Mouse (Mus musculus) neural tube, embryonic 11.5 days (tissue): Measurements from ENCODE around the gene Gstm5. TPM values are rescaled to one million over a fixed set of nuclear protein-coding genes. Genes with fewer than 3 reads are reported as not detected.
A peak's percentile ranks its signal among the peaks of the same experiment; 100 is the strongest.
"Not testable (repeated sequence)": the region's sequence is repeated elsewhere in the genome, so short reads cannot be mapped to it uniquely, and the experiment has no call there.

ENCODE experiments used
- ATAC-seq: fragments of 200-750 bp; cut with Nextera tagmentation; 2 replicates; pipeline ENCODE4 v1.8.0; 2017; ENCODE audit warnings: moderate number of reproducible peaks, mild to moderate bottlenecking, moderate TSS enrichment, moderate library complexity; ENCODE audit not compliant: insufficient read depth, low FRiP score, low TSS enrichment
- DNase-seq: peaks from one replicate; pipeline ENCODE4 v3.0.0-alpha.2; 2015; ENCODE audit warnings: low spot score
- H3K27ac ChIP-seq: fragments of 300-500 bp; sonication (generic); 2 replicates; pipeline ENCODE4 v1.5.1; 2014; ENCODE audit warnings: low read depth, mild to moderate bottlenecking, low read length
- H3K27me3 ChIP-seq: fragments of 300-500 bp; sonication (generic); 2 replicates; pipeline ENCODE4 v1.6.1; 2014; ENCODE audit warnings: mild to moderate bottlenecking, low read length, mixed read lengths; ENCODE audit not compliant: control insufficient read depth, insufficient read depth
- H3K36me3 ChIP-seq: fragments of 300-500 bp; sonication (generic); 2 replicates; pipeline ENCODE4 v1.6.1; 2014; ENCODE audit warnings: mild to moderate bottlenecking, low read length, moderate library complexity, mixed read lengths; ENCODE audit not compliant: control insufficient read depth, insufficient read depth
- H3K4me1 ChIP-seq: fragments of 300-500 bp; sonication (generic); 2 replicates; pipeline ENCODE4 v1.6.1; 2014; ENCODE audit warnings: low read length, mixed read lengths; ENCODE audit not compliant: control insufficient read depth, insufficient read depth
- H3K4me2 ChIP-seq: fragments of 300-500 bp; sonication (generic); 2 replicates; pipeline ENCODE4 v1.6.1; 2014; ENCODE audit warnings: low read depth, mild to moderate bottlenecking, moderate library complexity
- H3K4me3 ChIP-seq: fragments of 300-500 bp; sonication (generic); 2 replicates; pipeline ENCODE4 v1.5.1; 2014; ENCODE audit warnings: low read depth, low read length
- H3K9ac ChIP-seq: fragments of 300-500 bp; sonication (generic); 2 replicates; pipeline ENCODE4 v1.6.1; 2014; ENCODE audit warnings: mild to moderate bottlenecking, low read length
- H3K9me3 ChIP-seq: fragments of 300-500 bp; sonication (generic); 2 replicates; pipeline ENCODE4 v1.6.1; 2016; ENCODE audit warnings: low read length; ENCODE audit not compliant: control insufficient read depth
- WGBS: fragments of 180-500 bp; shearing (Covaris S2); extraction: QIAGEN DNeasy Blood & Tissue Kit; methylation state at CpG from one replicate; pipeline ENCODE4 v1.1.7; 2014; 5-methylcytosine and 5-hydroxymethylcytosine counted together
- polyA plus RNA-seq: library from polyadenylated mRNA; unstranded; fragments of >200 nt; fragmentation: Nextera tagmentation; extraction: Ambion mirVana; gene quantifications from 2 replicates; pipeline ENCODE4 v1.2.1, GENCODE M21; 2014

Gstm5 gene
- polyA plus RNA-seq, 1 experiment from 2014 or later = 210 TPM

- Histone ChIP-seq H3K27ac (no peak overlapping the region), H3K4me2 (no peak overlapping the region), H3K9me3 (no peaks in the 10 kb centered on the region), H3K4me3 (no peak overlapping the region), H3K9ac (no peak overlapping the region), H3K36me3 (no peaks in the 10 kb centered on the region), H3K4me1 (peaks cover 11% of the 10 kb centered on the region; the same call in 1 of the 2 replicates), H3K27me3 (no peaks in the 10 kb centered on the region)
- no peak for ATAC-seq
- DNase-seq = no peak
- 88% methylated on average over 17 of the region's 17 CpGs for WGBS
Observed at GRCm38 (mm10) chr3:107853232-107854181, 42.1 kb upstream of the Gstm5 start.

- Histone ChIP-seq H3K27me3 (no peaks in the 10 kb centered on the region), H3K4me2 (no peak overlapping the region), H3K36me3 (no peaks in the 10 kb centered on the region), H3K9ac (no peak overlapping the region), H3K9me3 (no peaks in the 10 kb centered on the region), H3K27ac (no peak overlapping the region), H3K4me3 (no peak overlapping the region), H3K4me1 (peaks cover 7% of the 10 kb centered on the region; the same call in 1 of the 2 replicates)
- 74% methylated on average over 13 of the region's 13 CpGs for WGBS
- no peak for ATAC-seq
- DNase-seq = no peak
Observed at GRCm38 (mm10) chr3:107855368-107855767, 40.3 kb upstream of the Gstm5 start.

DNA sequence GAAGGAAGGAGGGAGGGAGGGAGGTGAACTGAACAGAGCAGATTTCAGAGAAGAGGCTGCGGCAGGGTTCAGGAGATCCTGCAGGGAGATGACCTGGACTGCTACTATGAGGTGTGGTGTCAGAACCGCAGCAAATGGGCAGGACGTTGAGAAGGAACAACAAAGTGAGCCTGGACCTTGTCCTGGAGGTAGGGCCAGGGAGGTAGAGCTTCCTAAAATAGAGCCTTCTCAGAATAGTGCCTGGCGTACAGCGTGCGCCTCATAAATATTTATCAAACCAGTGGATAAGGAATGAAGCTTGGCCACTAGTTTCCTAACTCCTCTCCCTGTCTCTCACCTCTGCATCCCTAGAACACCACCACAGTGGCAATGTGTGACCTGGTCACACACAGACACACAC is 38.0 kb upstream of the Gstm5 start:
- Histone ChIP-seq H3K36me3 (no peaks in the 10 kb centered on the region), H3K27me3 (no peaks in the 10 kb centered on the region), H3K4me3 (no peak overlapping the region), H3K9ac (no peak overlapping the region), H3K4me2 (no peak overlapping the region), H3K27ac (no peak overlapping the region), H3K4me1 (no peaks in the 10 kb centered on the region), H3K9me3 (no peaks in the 10 kb centered on the region)
- ATAC-seq (no peak), DNase-seq (no peak)
- 69% methylated on average over 6 of the region's 6 CpGs for WGBS

- H3K4me3 ChIP-seq, DNase-seq, ATAC-seq, H3K27ac ChIP-seq, H3K4me2 ChIP-seq, H3K36me3 ChIP-seq, H3K27me3 ChIP-seq, H3K4me1 ChIP-seq, H3K9me3 ChIP-seq, H3K9ac ChIP-seq: not testable (repeated sequence)
- 86% methylated on average over 5 of the region's 5 CpGs for WGBS
Observed at GRCm38 (mm10) chr3:107861483-107861882, 34.1 kb upstream of the Gstm5 start.

DNA sequence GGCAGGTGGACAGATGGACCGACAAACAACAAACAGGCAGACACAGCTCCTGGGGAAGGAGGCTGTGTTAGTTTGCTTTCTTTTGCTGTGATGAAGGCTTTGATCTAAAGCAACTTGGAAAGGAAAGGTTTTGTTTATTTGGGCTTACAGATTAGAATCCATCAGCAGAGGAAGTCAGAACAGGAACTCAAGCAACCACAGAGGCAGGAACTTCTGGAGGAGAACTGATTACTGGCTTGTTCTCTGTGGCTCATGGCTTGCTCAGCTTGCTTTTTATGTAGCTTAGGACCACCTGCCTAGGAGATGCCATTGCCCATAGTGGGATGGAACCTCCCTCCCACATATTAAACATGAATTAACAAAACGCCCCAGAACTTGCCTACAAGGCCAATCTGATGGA is 33.1 kb upstream of the Gstm5 start:
- Histone ChIP-seq H3K36me3 (no peaks in the 10 kb centered on the region), H3K27ac (no peak overlapping the region), H3K9me3 (no peaks in the 10 kb centered on the region), H3K9ac (no peak overlapping the region), H3K4me3 (no peak overlapping the region), H3K4me2 (no peak overlapping the region), H3K27me3 (no peaks in the 10 kb centered on the region), H3K4me1 (no peaks in the 10 kb centered on the region)
- 77% methylated on average over 2 of the region's 2 CpGs for WGBS
- no peak for DNase-seq
- no peak for ATAC-seq

- no peak overlapping the region for H3K27ac ChIP-seq
- H3K9me3 ChIP-seq = no peaks in the 10 kb centered on the region
- no peaks in the 10 kb centered on the region for H3K4me1 ChIP-seq
- DNase-seq = no peak
- no peak for ATAC-seq
- no peak overlapping the region for H3K9ac ChIP-seq
- no peaks in the 10 kb centered on the region for H3K27me3 ChIP-seq
- H3K4me2 ChIP-seq = no peak overlapping the region
- WGBS = 85% methylated on average over 5 of the region's 5 CpGs
- H3K36me3 ChIP-seq = no peaks in the 10 kb centered on the region
- H3K4me3 ChIP-seq = no peak overlapping the region
Observed at GRCm38 (mm10) chr3:107863471-107863870, 32.1 kb upstream of the Gstm5 start.

GRCm38 (mm10) chr3:107863898-107864603 is 31.6 kb upstream of the Gstm5 start:
- H3K9me3 ChIP-seq = no peaks in the 10 kb centered on the region
- H3K36me3 ChIP-seq = no peaks in the 10 kb centered on the region
- peak; percentile 60; the same call in 1 of the 2 replicates for ATAC-seq
- no peak overlapping the region for H3K4me3 ChIP-seq
- H3K4me2 ChIP-seq = no peak overlapping the region
- no peak overlapping the region for H3K27ac ChIP-seq
- peak; percentile 89 for DNase-seq
- no peaks in the 10 kb centered on the region for H3K27me3 ChIP-seq
- H3K9ac ChIP-seq = no peak overlapping the region
- WGBS = 13% methylated on average over 2 of the region's 2 CpGs
- no peaks in the 10 kb centered on the region for H3K4me1 ChIP-seq

- Histone ChIP-seq H3K4me1 (no peaks in the 10 kb centered on the region), H3K4me2 (no peak overlapping the region), H3K36me3 (no peaks in the 10 kb centered on the region), H3K9me3 (no peaks in the 10 kb centered on the region), H3K27ac (no peak overlapping the region), H3K4me3 (no peak overlapping the region), H3K9ac (no peak overlapping the region), H3K27me3 (no peaks in the 10 kb centered on the region)
- WGBS = 74% methylated on average over 10 of the region's 10 CpGs
- ATAC-seq (no peak), DNase-seq (no peak)
Observed at GRCm38 (mm10) chr3:107865364-107866091, 30.1 kb upstream of the Gstm5 start.
